Mouse (Mus musculus) layer of hippocampus, adult 8-10 months (tissue): ENCODE measurements at regions not wholly inside any gene's neighbourhood (a gene's known extent, or its start where the extent isn't known, plus 50 kb on each side); places are given as distances from the start of the nearest gene placed in this dataset.
"Not testable (repeated sequence)": the region's sequence is repeated elsewhere in the genome, so short reads cannot be mapped to it uniquely, and the experiment has no call there.

Source experiments
- DNase-seq, 2 experiments: peaks; one replicate each; pipeline ENCODE4 v3.0.0; 2022; ENCODE audit warnings: low spot score in 2 of 2

DNA sequence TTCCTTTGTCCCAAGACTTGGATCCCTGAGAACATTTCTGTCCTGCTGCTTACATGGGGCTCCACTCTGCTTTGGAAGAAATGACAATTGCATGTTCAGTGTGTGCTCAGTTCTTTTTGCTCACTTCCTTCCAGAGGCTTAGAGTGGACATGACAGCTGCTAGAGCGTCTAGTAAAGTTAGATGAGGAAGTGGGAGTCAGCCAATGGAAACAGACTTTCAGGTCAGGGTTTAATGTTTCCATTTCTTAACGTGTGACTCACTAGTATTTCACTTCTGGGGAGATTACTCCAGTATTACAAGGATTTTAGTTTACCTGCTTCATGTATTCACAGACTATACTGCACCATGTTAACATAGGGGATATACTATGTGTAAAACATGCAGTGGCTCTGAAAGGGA lies 759.3 kb upstream of the Gm38303 start:
- DNase-seq: no peak

DNA sequence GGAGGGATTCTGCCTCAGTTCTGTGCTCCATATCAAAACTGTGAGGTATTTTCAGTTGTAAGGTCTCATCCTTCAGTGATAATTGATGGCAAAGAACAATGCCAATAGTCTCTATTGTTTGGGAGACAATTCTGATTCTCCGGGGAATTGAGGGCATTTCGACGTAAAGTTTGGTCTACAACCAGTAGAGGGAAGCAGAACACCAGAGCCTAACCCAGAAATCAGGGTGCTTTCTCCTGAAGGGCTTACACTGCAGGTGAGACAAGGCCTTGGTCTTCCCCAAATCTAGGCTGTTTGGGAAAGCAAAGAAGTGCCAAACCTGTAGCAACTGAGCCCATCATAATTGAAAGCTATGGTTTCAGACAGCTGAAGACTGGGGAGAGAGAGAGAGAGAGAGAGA lies 758.7 kb upstream of the Gm38303 start:
- DNase-seq: peak in 1 of 2 experiments; percentile 6

GRCm38 (mm10) chr3:11083291-11083690 lies 747.8 kb upstream of the Gm38303 start:
- no peak for DNase-seq

DNA sequence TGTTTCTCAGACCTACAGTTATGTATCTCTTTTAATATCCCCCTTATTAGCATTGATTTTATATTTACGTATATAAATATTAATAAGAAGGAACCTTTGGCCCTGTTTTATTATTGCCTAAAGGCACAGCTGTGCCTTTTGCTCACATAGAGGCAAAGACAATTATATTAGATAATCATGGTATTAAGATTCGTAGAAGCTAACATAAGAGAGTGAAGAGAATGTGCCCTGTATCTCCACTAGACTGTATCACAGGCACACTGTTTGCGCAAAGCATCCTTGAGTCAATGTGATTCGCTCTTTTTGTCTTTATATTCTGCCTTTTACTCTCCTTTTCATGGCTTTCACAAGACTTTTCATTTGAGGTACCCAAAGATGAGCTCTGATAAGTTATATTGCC lies 738.5 kb upstream of the Gm38303 start:
- DNase-seq: no peak

GRCm38 (mm10) chr3:11034995-11035769 lies 699.7 kb upstream of the Gm38303 start:
- no peak for DNase-seq

- DNase-seq: no peak
These were observed 694.5 kb upstream of the Gm38303 start for GRCm38 (mm10) chr3:11029991-11030390.

DNA sequence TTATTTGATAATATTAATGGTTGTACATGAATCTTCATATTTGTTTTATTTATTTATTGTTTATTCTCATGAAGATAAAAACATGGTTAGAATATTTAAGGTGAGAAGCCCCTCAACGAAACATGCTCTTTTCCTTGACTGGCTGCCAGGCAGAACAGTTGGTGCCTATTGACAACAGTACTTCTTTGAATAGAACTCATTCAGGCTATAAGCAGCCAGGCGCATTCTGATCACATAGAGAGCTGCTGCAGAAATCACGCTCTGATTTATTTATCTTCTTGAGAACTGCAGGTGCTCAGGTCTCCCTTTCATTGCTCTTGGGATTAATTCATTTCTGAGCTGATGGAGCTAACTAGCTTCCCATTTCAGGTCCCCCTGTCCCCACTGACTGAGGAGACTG lies 688.9 kb upstream of the Gm38303 start:
- peak in 1 of 2 experiments; percentile 4 for DNase-seq

DNA sequence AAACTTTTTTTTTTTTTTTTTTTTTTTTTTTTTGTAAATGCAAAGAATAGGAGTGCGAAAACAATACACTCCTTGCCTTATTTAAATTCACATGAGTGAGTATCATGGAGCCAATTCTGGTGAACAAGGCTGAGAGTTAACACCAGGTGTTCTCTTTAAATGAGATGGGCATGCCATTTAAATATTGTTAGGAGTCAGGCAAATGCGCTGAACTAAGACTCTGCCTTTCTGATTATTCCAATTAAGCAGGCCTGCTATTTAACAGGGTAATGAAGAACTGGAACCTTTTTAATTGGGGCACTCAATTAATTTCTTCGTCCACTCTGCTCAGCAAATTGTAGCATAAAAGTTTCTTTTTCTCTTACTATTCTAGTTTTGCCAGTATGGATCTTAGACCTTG lies 684.6 kb upstream of the Gm38303 start:
- no peak for DNase-seq

DNA sequence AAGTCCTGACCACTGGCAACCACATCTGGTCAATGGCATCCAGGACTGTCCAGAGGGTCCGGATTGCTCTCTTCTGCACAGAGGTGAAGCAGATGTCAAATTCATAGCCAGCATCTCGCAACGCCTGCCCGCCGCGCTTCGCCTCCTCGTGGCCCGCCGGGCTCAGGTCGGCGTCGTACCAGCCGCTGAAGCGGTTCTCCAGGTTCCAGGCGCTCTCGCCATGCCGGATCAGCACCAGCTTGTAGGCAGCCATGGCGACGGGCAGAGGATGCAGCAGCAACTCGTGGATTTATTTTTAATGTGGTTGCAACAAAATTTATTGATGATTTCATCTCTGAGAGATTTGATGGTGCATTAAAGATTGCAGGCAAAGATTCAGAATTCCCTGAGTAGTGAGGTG lies 679.4 kb upstream of the Gm38303 start:
- DNase-seq: not testable (repeated sequence)

DNA sequence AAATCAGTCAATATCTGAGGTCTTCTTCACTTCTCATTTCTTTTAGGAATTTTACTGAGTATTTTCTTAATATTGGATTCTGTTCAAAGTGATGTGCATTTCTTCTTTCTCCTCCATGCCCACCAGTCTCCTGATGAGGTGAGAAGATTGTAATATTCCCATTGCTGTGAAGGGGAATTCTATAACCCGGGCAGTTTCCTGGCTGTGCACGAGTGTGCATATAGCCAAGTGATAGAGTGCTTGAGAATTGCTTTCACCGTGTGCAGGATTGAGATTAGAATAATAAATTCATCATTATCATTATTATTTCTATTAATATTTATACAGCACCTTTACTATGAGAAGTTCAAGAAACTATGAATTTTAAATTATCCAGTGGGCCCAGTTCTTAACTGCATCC lies 671.9 kb upstream of the Gm38303 start:
- DNase-seq: no peak

DNA sequence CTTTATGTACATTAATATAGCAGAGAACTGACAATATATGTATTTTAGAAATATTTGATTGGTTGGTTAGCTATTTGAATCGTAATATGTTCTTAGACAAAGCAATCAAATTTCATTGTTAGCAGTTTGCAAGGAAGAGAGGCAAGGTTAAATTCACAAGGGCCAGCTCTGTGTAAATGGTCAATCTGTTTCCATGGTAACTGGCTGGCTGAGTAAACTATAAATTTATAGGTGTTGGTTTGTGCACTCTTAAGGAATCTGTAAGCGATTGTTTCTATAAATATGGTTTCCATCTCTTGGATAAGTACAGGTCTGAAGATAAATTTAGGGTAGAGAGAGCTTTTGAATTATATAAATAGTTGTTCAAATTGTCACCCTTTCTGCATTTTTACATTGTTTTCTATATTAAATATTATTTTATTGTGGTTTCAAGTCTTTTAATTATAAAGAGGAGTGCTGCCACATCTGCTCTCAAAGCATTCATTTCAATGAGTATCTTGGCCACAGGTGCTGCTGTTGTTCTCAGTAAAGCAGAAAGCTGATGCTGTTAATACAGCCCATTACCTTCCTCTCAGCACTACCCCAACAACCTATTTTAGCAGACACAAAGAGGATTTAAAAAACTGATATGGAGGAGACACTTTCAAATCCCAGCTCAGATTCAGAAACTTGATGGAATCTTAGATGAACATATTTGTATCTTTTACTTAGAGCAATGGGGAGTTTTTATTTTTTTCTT lies 671.2 kb upstream of the Gm38303 start:
- DNase-seq: no peak

GRCm38 (mm10) chr3:10978968-10979367 lies 643.5 kb upstream of the Gm38303 start:
- DNase-seq: no peak

DNA sequence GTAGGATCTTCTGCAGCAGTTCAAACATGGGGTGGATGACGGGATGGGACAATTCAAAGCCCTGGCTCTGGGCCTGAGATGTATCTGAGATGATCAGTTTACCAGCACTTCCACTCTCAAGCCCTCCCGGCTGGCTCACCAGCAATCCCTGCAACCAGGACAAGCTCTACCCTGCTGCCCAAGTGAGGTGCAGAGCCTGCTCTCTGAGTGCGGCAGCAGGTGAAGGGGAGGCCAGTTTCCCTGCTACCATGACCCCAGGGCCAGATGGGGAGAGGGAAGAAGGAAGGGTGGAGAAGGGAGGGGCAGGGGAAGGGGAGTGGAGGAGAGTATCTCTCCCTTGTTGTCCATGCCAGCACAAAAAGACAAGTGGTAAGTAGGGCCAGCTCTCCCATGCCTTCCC lies 638.9 kb upstream of the Gm38303 start:
- no peak for DNase-seq

GRCm38 (mm10) chr3:10952583-10952982 lies 617.1 kb upstream of the Gm38303 start:
- no peak for DNase-seq

DNA sequence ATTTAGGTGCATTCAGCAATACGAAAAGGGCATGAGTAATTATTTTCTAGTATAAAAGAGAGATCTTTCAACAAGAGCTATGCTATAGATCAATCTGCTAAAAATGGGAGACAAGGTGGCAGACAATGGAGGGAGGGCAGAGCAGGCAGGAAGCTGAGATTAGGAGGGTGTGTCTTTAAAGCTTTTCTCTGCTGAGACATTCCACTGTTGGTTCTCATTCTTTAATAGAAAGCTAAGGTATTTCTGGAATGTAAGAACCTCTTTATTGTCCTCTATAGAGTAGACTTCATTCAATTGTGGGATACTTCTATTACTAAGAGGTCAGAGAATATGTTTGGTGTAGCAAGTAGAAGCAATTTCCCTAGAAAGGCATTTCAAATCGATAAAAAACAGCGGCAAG lies 581.6 kb upstream of the Gm38303 start:
- DNase-seq: no peak

DNA sequence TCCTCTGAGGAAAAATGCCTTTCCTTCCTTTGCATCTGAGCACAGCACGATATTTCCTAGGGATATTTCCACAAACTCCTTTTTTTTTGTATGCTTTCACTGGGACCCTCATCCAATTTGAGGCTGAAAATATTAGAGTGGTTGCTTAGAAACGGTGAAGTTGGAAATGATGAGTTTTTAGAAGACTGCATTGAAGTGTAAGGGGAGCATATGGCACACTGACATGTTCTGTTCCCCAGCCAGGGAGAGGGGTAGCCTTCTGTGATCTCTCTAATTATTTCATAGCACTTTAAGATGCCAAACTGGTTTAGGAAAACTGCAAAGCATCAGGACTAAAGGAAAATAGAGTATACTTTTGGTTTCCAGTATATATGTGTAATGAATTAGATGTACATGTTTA lies 556.5 kb upstream of the Gm38303 start:
- DNase-seq: peak; percentile 9 to 28
